Mouse (Mus musculus) forebrain, embryonic 10.5 days (tissue): ENCODE data around the gene Golga2. TPM values are rescaled to one million over a fixed set of nuclear protein-coding genes. Genes with fewer than 3 reads are reported as not detected.
A peak's percentile ranks its signal among the peaks of the same experiment; 100 is the strongest.

Experiments
- DNase-seq: peaks from one replicate; pipeline ENCODE4 v3.0.0-alpha.2; 2017; ENCODE audit warnings: low spot score; ENCODE audit errors: extremely low spot score
- H3K27ac ChIP-seq: fragments of 300-500 bp; sonication (generic); 2 replicates; pipeline ENCODE4 v1.5.1; 2016; ENCODE audit warnings: mild to moderate bottlenecking
- H3K27me3 ChIP-seq: fragments of 300-500 bp; sonication (generic); 2 replicates; pipeline ENCODE4 v1.6.1; 2016; ENCODE audit warnings: mild to moderate bottlenecking; ENCODE audit not compliant: poor library complexity, severe bottlenecking
- H3K36me3 ChIP-seq: fragments of 300-500 bp; sonication (generic); replicated peaks from 2 replicates; pipeline ENCODE4 v1.6.1; 2016; ENCODE audit warnings: mild to moderate bottlenecking, moderate library complexity
- H3K4me1 ChIP-seq: fragments of 300-500 bp; sonication (generic); 2 replicates; pipeline ENCODE4 v1.6.1; 2016
- H3K4me3 ChIP-seq: fragments of 300-500 bp; sonication (generic); 2 replicates; pipeline ENCODE4 v1.5.1; 2016; ENCODE audit warnings: mild to moderate bottlenecking, moderate library complexity
- H3K9me3 ChIP-seq: fragments of 300-500 bp; sonication (generic); 2 replicates; pipeline ENCODE4 v1.6.1; 2016; ENCODE audit warnings: mild to moderate bottlenecking, moderate library complexity
- WGBS: fragments of 180-500 bp; shearing (Covaris S2); methylation state at CpG from one replicate; pipeline ENCODE4 v1.1.7; 2016; 5-methylcytosine and 5-hydroxymethylcytosine counted together
- polyA plus RNA-seq: library from polyadenylated mRNA; unstranded; fragments of >200 nt; fragmentation: Nextera tagmentation; extraction: Ambion mirVana; gene quantifications from 2 replicates; pipeline ENCODE4 v1.2.1, GENCODE M21; 2016

Golga2 gene
- polyA plus RNA-seq, 1 experiment from 2014 or later, result 16.6 TPM

- DNase-seq, result no peak
- H3K27me3 ChIP-seq, result peaks cover 84% of the 10 kb centered on the region
- peaks cover 81% of the 10 kb centered on the region for H3K4me1 ChIP-seq
- no peaks in the 10 kb centered on the region for H3K9me3 ChIP-seq
- H3K4me3 ChIP-seq, result no peak overlapping the region
- peaks cover 6% of the 10 kb centered on the region for H3K36me3 ChIP-seq
- peak overlapping the region; percentile 84; the same call in 1 of the 2 replicates for H3K27ac ChIP-seq
- WGBS, result 98% methylated on average over 14 of the region's 14 CpGs
These were observed 27.6 kb downstream of the Golga2 start for GRCm38 (mm10) chr2:32314831-32315230.

GRCm38 (mm10) chr2:32315751-32316150 lies 28.6 kb downstream of the Golga2 start:
- peak overlapping the region; percentile 0; the same call in 1 of the 2 replicates for H3K4me3 ChIP-seq
- H3K9me3 ChIP-seq, result no peaks in the 10 kb centered on the region
- H3K4me1 ChIP-seq, result peaks cover 81% of the 10 kb centered on the region
- DNase-seq, result no peak
- H3K27ac ChIP-seq, result peak overlapping the region; percentile 84
- 12% methylated on average over 8 of the region's 8 CpGs for WGBS
- H3K36me3 ChIP-seq, result no peaks in the 10 kb centered on the region
- H3K27me3 ChIP-seq, result peaks cover 75% of the 10 kb centered on the region

GRCm38 (mm10) chr2:32316887-32317656 lies 29.9 kb downstream of the Golga2 start:
- 70% methylated on average over 20 of the region's 20 CpGs for WGBS
- Histone ChIP-seq H3K4me3 (0 out of 2 replicates have a peak overlapping the region, but pooled peaks have one; percentile 16), H3K36me3 (no peaks in the 10 kb centered on the region), H3K9me3 (no peaks in the 10 kb centered on the region), H3K27me3 (peaks cover 66% of the 10 kb centered on the region), H3K4me1 (peaks cover 73% of the 10 kb centered on the region), H3K27ac (peak overlapping the region; percentile 84)
- DNase-seq, result no peak

- no peaks in the 10 kb centered on the region for H3K9me3 ChIP-seq
- H3K4me1 ChIP-seq, result peaks cover 67% of the 10 kb centered on the region
- no peaks in the 10 kb centered on the region for H3K36me3 ChIP-seq
- DNase-seq, result peak; percentile 73
- WGBS, result 8% methylated on average over 19 of the region's 19 CpGs
- peak overlapping the region; percentile 46 for H3K4me3 ChIP-seq
- peak overlapping the region; percentile 84 for H3K27ac ChIP-seq
- H3K27me3 ChIP-seq, result peaks cover 60% of the 10 kb centered on the region
These were observed 30.7 kb downstream of the Golga2 start for GRCm38 (mm10) chr2:32317791-32318417.

GRCm38 (mm10) chr2:32318709-32319585 lies 31.8 kb downstream of the Golga2 start:
- peaks cover 73% of the 10 kb centered on the region for H3K4me1 ChIP-seq
- DNase-seq, result no peak
- 73% methylated on average over 14 of the region's 14 CpGs for WGBS
- H3K27ac ChIP-seq, result peak overlapping the region; percentile 84
- no peaks in the 10 kb centered on the region for H3K9me3 ChIP-seq
- no peaks in the 10 kb centered on the region; the same call in 1 of the 2 replicates for H3K36me3 ChIP-seq
- peak overlapping the region; percentile 46 for H3K4me3 ChIP-seq
- H3K27me3 ChIP-seq, result peaks cover 49% of the 10 kb centered on the region

GRCm38 (mm10) chr2:32319586-32320580 lies 32.7 kb downstream of the Golga2 start:
- Histone ChIP-seq H3K9me3 (no peaks in the 10 kb centered on the region), H3K27ac (peak overlapping the region; percentile 84), H3K4me3 (peak overlapping the region; percentile 20), H3K27me3 (peaks cover 46% of the 10 kb centered on the region), H3K4me1 (peaks cover 71% of the 10 kb centered on the region), H3K36me3 (no peaks in the 10 kb centered on the region; the same call in 1 of the 2 replicates)
- DNase-seq, result peak; percentile 43
- WGBS, result 49% methylated on average over 9 of the region's 9 CpGs

GRCm38 (mm10) chr2:32320721-32321120 lies 33.5 kb downstream of the Golga2 start:
- Histone ChIP-seq H3K27me3 (peaks cover 37% of the 10 kb centered on the region), H3K27ac (peak overlapping the region; percentile 84), H3K4me3 (peak overlapping the region; percentile 20; the same call in 1 of the 2 replicates), H3K4me1 (peaks cover 62% of the 10 kb centered on the region), H3K9me3 (no peaks in the 10 kb centered on the region), H3K36me3 (no peaks in the 10 kb centered on the region; the same call in 1 of the 2 replicates)
- DNase-seq, result no peak
- WGBS, result 75% methylated on average over 11 of the region's 11 CpGs

GRCm38 (mm10) chr2:32321591-32322298 lies 34.6 kb downstream of the Golga2 start:
- no peak overlapping the region for H3K4me3 ChIP-seq
- H3K4me1 ChIP-seq, result peaks cover 52% of the 10 kb centered on the region
- WGBS, result 78% methylated on average over 9 of the region's 9 CpGs
- no peaks in the 10 kb centered on the region; the same call in 1 of the 2 replicates for H3K36me3 ChIP-seq
- H3K27me3 ChIP-seq, result peaks cover 30% of the 10 kb centered on the region
- DNase-seq, result no peak
- no peak overlapping the region for H3K27ac ChIP-seq
- H3K9me3 ChIP-seq, result no peaks in the 10 kb centered on the region

- H3K4me1 ChIP-seq, result peaks cover 39% of the 10 kb centered on the region
- H3K9me3 ChIP-seq, result no peaks in the 10 kb centered on the region
- H3K36me3 ChIP-seq, result no peaks in the 10 kb centered on the region; the same call in 1 of the 2 replicates
- no peak overlapping the region for H3K4me3 ChIP-seq
- WGBS, result 80% methylated on average over 7 of the region's 7 CpGs
- H3K27me3 ChIP-seq, result peaks cover 17% of the 10 kb centered on the region
- no peak for DNase-seq
- no peak overlapping the region for H3K27ac ChIP-seq
These were observed 35.9 kb downstream of the Golga2 start for GRCm38 (mm10) chr2:32322754-32323741.

- WGBS, result 65% methylated on average over 4 of the region's 4 CpGs
- H3K27ac ChIP-seq, result no peak overlapping the region
- peaks cover 40% of the 10 kb centered on the region for H3K4me1 ChIP-seq
- peaks cover 4% of the 10 kb centered on the region; the same call in 1 of the 2 replicates for H3K27me3 ChIP-seq
- no peak for DNase-seq
- H3K4me3 ChIP-seq, result no peak overlapping the region
- no peaks in the 10 kb centered on the region; the same call in 1 of the 2 replicates for H3K36me3 ChIP-seq
- no peaks in the 10 kb centered on the region for H3K9me3 ChIP-seq
These were observed 37.1 kb downstream of the Golga2 start for GRCm38 (mm10) chr2:32324322-32324721.
